18 mouse cellular contexts compared by ENCODE assay signal in the genomic region with DNA sequence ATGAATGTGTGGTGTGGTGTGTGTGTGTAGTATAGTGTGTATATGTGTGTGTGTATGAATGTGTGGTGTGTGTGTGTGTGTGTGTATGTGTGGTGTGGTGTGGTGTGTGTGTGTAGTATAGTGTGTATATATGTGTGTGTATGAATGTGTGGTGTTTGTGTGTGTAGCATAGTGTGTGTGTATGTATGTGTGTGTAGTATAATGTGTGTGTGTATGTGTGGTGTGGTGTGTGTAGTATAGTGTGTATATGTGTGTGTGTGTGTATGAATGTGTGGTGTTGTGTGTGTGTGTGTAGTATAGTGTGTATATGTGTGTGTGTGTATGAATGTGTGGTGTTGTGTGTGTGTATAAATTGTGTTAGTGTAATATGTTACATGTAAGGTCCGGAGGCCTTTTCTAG.
"Had no signal": no experiment of that assay in that cellular context is flagged by ENCODE, and none has a peak within 500 bp of the region (broad histone marks: within the 10 kb centered on the region; RNA-seq: fewer than 3 reads in every experiment).

No protein-coding gene starts in this region.

- H3K9me3 ChIP-seq: intestine, embryonic 15.5 days; kidney, embryonic 15.5 days; limb, embryonic 15.5 days; midbrain, embryonic 12.5 days had no signal

- H3K9ac ChIP-seq: intestine, embryonic 15.5 days; kidney, embryonic 15.5 days; limb, embryonic 12.5 days; limb, embryonic 15.5 days; liver, embryonic 13.5 days; midbrain, embryonic 12.5 days; neural tube, embryonic 12.5 days had no signal

- H3K27me3 ChIP-seq: intestine, embryonic 15.5 days; kidney, embryonic 15.5 days; limb, embryonic 12.5 days; limb, embryonic 15.5 days; liver, embryonic 13.5 days; midbrain, embryonic 12.5 days; neural tube, embryonic 12.5 days had no signal

- H3K36me3 ChIP-seq: intestine, embryonic 15.5 days; kidney, embryonic 15.5 days; limb, embryonic 12.5 days; limb, embryonic 15.5 days; liver, embryonic 13.5 days; midbrain, embryonic 12.5 days; neural tube, embryonic 12.5 days had no signal

- DNase-seq: kidney, adult 11 months; kidney, adult 8-10 months; kidney, postnatal 10 days; kidney, postnatal 36 days; left cerebral cortex, postnatal 4 days; liver, embryonic 13.5 days; lung, adult 2 months; lung, postnatal 36 days; thymus, adult 18-20 months; thymus, postnatal 36 days had no signal

- ATAC-seq: intestine, embryonic 15.5 days; lung, postnatal 0 days; midbrain, embryonic 16.5 days had no signal

- H3K4me1 ChIP-seq: intestine, embryonic 15.5 days; limb, embryonic 15.5 days; liver, embryonic 13.5 days; midbrain, embryonic 12.5 days had no signal

- H3K4me3 ChIP-seq: intestine, embryonic 15.5 days; kidney, embryonic 15.5 days; limb, embryonic 12.5 days; limb, embryonic 15.5 days; liver, embryonic 13.5 days; midbrain, embryonic 12.5 days; neural tube, embryonic 12.5 days had no signal

- H3K27ac ChIP-seq: intestine, embryonic 15.5 days; kidney, embryonic 15.5 days; limb, embryonic 12.5 days; limb, embryonic 15.5 days; liver, embryonic 13.5 days; midbrain, embryonic 12.5 days; neural tube, embryonic 12.5 days had no signal

- H3K4me2 ChIP-seq: intestine, embryonic 15.5 days; kidney, embryonic 15.5 days; limb, embryonic 12.5 days; limb, embryonic 15.5 days; liver, embryonic 13.5 days; midbrain, embryonic 12.5 days; neural tube, embryonic 12.5 days had no signal
